Mouse (Mus musculus) forebrain, embryonic 16.5 days (tissue): ENCODE measurements around the gene Lrrc9. TPM values are rescaled to one million over a fixed set of nuclear protein-coding genes. Genes with fewer than 3 reads are reported as not detected.
A peak's percentile ranks its signal among the peaks of the same experiment; 100 is the strongest.

Experiments
- ATAC-seq: fragments of 200-750 bp; cut with Nextera tagmentation; 2 replicates; pipeline ENCODE4 v1.8.0; 2017; ENCODE audit warnings: mild to moderate bottlenecking, moderate library complexity
- H3K27ac ChIP-seq: fragments of 300-500 bp; sonication (generic); 2 replicates; pipeline ENCODE4 v1.5.1; 2014; ENCODE audit warnings: low read length, control low read depth
- H3K27me3 ChIP-seq: fragments of 300-500 bp; sonication (generic); replicated peaks from 2 replicates; pipeline ENCODE4 v1.6.1; 2014; ENCODE audit warnings: low read length; ENCODE audit not compliant: control insufficient read depth, insufficient read depth
- H3K36me3 ChIP-seq: fragments of 300-500 bp; sonication (generic); 2 replicates; pipeline ENCODE4 v1.6.1; 2014; ENCODE audit not compliant: control insufficient read depth, insufficient read depth
- H3K4me1 ChIP-seq: fragments of 300-500 bp; sonication (generic); replicated peaks from 2 replicates; pipeline ENCODE4 v1.6.1; 2014; ENCODE audit warnings: low read length; ENCODE audit not compliant: control insufficient read depth, insufficient read depth
- H3K4me2 ChIP-seq: fragments of 300-500 bp; sonication (generic); 2 replicates; pipeline ENCODE4 v1.6.1; 2014; ENCODE audit warnings: mild to moderate bottlenecking, low read length, control low read depth
- H3K4me3 ChIP-seq: fragments of 300-500 bp; sonication (generic); replicated peaks from 2 replicates; pipeline ENCODE4 v1.5.1; 2014; ENCODE audit warnings: mild to moderate bottlenecking, low read length, control low read depth
- H3K9ac ChIP-seq: fragments of 300-500 bp; sonication (generic); replicated peaks from 2 replicates; pipeline ENCODE4 v1.6.1; 2014; ENCODE audit warnings: low read depth, low read length, control low read depth
- H3K9me3 ChIP-seq: fragments of 300-500 bp; sonication (generic); 2 replicates; pipeline ENCODE4 v1.6.1; 2016; ENCODE audit warnings: low read length; ENCODE audit not compliant: control insufficient read depth
- WGBS: fragments of 180-500 bp; shearing (Covaris S2); extraction: QIAGEN DNeasy Blood & Tissue Kit; methylation state at CpG from one replicate; pipeline ENCODE4 v1.1.7; 2014; 5-methylcytosine and 5-hydroxymethylcytosine counted together
- polyA plus RNA-seq: library from polyadenylated mRNA; unstranded; fragments of >200 nt; fragmentation: Nextera tagmentation; extraction: Ambion mirVana; gene quantifications from 2 replicates; pipeline ENCODE4 v1.2.1, GENCODE M21; 2015

Gene Lrrc9
- polyA plus RNA-seq, 1 experiment from 2014 or later = 3.4 TPM

DNA sequence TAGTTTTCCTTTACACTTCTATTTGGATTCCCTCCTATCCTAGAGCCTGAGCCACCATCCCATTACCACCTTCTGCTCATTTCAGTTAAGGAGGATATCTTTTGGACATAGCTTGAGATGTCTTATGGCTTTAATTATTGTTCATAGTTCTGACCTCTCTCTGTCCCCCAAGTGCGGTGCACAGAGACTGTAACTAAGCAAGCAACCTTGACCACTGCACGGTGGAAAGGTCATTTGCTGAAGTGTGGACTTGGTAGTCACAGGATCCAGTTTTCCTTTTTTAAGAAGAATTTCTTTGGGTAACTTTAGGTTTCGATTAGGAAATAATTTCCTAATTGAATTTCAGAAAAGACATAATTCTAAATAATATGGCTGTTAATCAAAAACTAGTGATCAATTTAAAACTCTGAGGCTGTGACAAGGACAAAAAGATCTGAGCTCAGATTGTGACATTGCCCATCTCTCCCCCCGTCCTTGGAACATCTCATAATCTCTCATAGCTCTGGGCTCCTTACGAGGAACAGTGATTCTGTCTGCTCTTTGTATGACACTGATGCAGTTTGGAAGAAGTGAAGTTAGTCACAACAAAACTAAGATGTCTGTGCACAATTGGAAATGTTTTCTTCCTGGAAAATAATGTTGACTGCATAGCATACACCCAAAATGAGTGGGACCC, 24.3 kb downstream of the Lrrc9 start:
- H3K4me1 ChIP-seq = peaks cover 3% of the 10 kb centered on the region
- no peak for ATAC-seq
- H3K36me3 ChIP-seq = no peaks in the 10 kb centered on the region
- no peak overlapping the region for H3K27ac ChIP-seq
- H3K9me3 ChIP-seq = no peaks in the 10 kb centered on the region
- peaks cover 2% of the 10 kb centered on the region; the same call in 1 of the 2 replicates for H3K27me3 ChIP-seq
- H3K9ac ChIP-seq = no peak overlapping the region
- H3K4me2 ChIP-seq = no peak overlapping the region
- no peak overlapping the region for H3K4me3 ChIP-seq
- WGBS = 94% methylated on average over 5 of the region's 5 CpGs

DNA sequence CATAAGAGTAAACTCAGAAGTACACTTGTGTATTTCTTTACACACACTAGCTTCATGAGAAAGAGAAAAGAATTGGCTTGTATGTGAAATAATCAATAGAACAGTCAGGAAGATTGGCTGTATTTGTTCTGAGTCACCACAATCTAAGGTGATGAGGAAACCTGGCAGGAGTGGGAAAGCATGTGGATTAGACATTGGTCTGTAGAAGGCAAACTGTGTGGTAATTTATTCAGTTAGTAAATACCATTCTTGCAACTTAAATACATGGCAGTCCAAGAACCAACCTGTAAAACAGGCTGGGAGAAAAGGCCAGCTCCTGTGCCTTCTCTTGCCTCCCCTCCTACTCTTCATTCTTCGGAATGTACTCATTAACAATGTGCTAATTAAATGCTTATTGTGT, 25.6 kb downstream of the Lrrc9 start:
- no peak overlapping the region for H3K27ac ChIP-seq
- 48% methylated on average over 1 of the region's 1 CpGs for WGBS
- H3K36me3 ChIP-seq = no peaks in the 10 kb centered on the region
- H3K9me3 ChIP-seq = no peaks in the 10 kb centered on the region
- H3K9ac ChIP-seq = no peak overlapping the region
- no peak for ATAC-seq
- H3K27me3 ChIP-seq = peaks cover 2% of the 10 kb centered on the region; the same call in 1 of the 2 replicates
- no peak overlapping the region for H3K4me2 ChIP-seq
- H3K4me1 ChIP-seq = no peaks in the 10 kb centered on the region
- H3K4me3 ChIP-seq = no peak overlapping the region

DNA sequence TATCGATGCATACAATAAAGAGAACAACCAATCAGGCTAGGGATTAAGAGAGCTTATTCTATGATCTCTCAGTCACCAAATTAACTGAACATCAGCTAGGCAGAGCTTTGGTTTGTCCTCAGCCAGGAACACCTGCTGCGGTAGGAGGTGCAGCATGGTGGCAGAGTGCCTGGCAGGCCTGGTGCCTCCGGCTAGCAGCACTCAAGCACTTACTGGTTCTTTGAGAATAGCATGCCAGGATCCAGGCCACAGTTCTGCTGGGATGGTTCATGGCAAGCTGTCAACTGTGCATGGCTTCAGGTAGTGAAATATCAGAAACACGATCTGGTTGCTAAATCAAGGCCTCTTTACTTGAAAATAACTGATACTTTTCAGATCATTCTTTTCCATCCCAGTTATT, 26.1 kb downstream of the Lrrc9 start:
- H3K36me3 ChIP-seq = no peaks in the 10 kb centered on the region
- WGBS = 68% methylated on average over 4 of the region's 4 CpGs

DNA sequence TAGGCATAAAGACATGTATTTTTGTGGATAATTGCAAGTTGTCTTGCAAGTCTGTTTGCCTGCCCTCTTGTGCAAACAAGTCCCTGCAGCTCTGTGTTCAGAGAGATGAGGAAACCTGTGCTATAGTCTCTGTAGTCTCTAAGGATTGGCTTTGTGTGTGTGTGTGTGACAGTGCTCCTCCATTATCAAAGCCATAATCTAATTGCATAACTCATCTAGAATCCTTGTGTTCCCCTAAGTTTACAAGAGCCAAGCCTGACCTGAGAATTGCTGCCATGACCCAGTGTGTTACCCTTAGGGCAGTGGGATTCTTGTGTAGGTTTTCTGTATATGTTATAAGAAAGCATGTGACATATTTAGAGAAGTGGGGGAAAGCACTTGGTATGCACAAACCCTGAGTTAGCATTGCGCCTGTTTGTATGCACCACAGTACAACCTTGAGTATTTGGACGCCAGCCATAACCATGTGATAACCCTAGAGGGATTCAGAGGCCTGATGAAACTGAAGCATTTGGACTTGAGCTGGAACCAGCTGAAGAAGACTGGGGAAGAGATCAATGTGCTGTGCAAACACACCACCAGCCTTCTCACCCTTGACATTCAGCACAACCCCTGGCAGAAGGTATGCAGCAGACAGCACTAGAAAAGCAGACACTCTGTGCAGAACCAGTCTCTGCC, 35.2 kb downstream of the Lrrc9 start:
- Histone ChIP-seq H3K27ac (no peak overlapping the region), H3K36me3 (no peaks in the 10 kb centered on the region), H3K4me1 (no peaks in the 10 kb centered on the region), H3K4me3 (no peak overlapping the region), H3K9me3 (no peaks in the 10 kb centered on the region), H3K27me3 (no peaks in the 10 kb centered on the region), H3K4me2 (no peak overlapping the region), H3K9ac (no peak overlapping the region)
- no peak for ATAC-seq
- WGBS = 80% methylated on average over 2 of the region's 2 CpGs

More for the DNA sequence above, 26.1 kb downstream of the Lrrc9 start:
- no peak overlapping the region for H3K4me2 ChIP-seq
- ATAC-seq = no peak
- peaks cover 2% of the 10 kb centered on the region; the same call in 1 of the 2 replicates for H3K27me3 ChIP-seq
- no peaks in the 10 kb centered on the region for H3K4me1 ChIP-seq
- no peaks in the 10 kb centered on the region for H3K9me3 ChIP-seq
- no peak overlapping the region for H3K27ac ChIP-seq
- no peak overlapping the region for H3K4me3 ChIP-seq
- no peak overlapping the region for H3K9ac ChIP-seq

DNA sequence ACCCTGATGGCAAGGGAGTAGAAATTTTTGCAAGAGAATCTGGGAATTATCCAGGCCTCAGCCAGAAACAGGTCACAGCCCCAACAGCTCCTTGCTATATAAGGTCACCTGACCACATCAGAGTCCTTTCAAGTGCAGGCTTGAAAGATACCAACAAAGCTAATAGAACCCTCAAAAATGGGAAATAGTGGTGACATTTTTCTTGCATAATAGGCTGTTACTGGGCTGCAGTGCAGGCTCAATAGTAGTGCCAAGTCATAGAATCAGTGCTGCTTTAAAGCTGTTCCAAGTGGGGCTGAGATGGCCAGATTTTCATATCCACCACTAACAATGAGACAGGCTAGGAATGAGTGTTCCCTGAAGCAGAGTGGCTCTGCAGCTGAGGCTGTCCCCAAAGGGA, 40.6 kb downstream of the Lrrc9 start:
- ATAC-seq = peak; percentile 43; the same call in 1 of the 2 replicates
- H3K4me2 ChIP-seq = no peak overlapping the region
- no peak overlapping the region for H3K4me3 ChIP-seq
- no peaks in the 10 kb centered on the region for H3K27me3 ChIP-seq
- no peak overlapping the region for H3K9ac ChIP-seq
- H3K9me3 ChIP-seq = no peaks in the 10 kb centered on the region
- H3K27ac ChIP-seq = no peak overlapping the region
- no peaks in the 10 kb centered on the region for H3K36me3 ChIP-seq
- H3K4me1 ChIP-seq = peaks cover 3% of the 10 kb centered on the region; the same call in 1 of the 2 replicates

DNA sequence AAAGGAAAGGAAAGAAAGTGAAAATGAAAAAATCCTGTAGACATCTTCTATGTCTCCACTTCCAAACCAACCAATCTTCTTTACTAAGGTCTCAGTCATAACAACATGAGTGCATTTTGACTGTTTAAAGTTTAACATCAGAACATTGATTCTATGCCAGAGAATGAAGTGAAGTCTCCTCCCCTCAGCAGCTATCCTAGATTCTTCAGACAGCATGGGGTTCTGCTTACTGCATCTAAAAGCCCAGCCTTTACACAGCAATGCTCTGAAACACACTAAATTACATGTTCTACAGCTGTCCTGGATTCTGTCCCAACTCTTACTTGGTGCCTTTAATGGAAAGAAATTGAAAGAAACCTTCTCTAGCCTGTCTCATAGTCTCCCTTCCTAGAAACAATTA, 43.2 kb downstream of the Lrrc9 start:
- Histone ChIP-seq H3K9me3 (no peaks in the 10 kb centered on the region), H3K27me3 (no peaks in the 10 kb centered on the region), H3K36me3 (no peaks in the 10 kb centered on the region), H3K4me2 (no peak overlapping the region), H3K4me1 (peaks cover 3% of the 10 kb centered on the region; the same call in 1 of the 2 replicates), H3K4me3 (no peak overlapping the region), H3K9ac (no peak overlapping the region), H3K27ac (no peak overlapping the region)
- ATAC-seq = no peak

GRCm38 (mm10) chr12:72487498-72487897, 45.8 kb downstream of the Lrrc9 start:
- H3K9ac ChIP-seq = no peak overlapping the region
- no peaks in the 10 kb centered on the region for H3K27me3 ChIP-seq
- whole genome bisulfite sequencing = 85% methylated on average over 3 of the region's 3 CpGs
- no peak for ATAC-seq
- no peak overlapping the region for H3K4me2 ChIP-seq
- H3K27ac ChIP-seq = no peak overlapping the region
- H3K4me1 ChIP-seq = peaks cover 3% of the 10 kb centered on the region; the same call in 1 of the 2 replicates
- H3K36me3 ChIP-seq = no peaks in the 10 kb centered on the region
- H3K4me3 ChIP-seq = no peak overlapping the region
- H3K9me3 ChIP-seq = no peaks in the 10 kb centered on the region

DNA sequence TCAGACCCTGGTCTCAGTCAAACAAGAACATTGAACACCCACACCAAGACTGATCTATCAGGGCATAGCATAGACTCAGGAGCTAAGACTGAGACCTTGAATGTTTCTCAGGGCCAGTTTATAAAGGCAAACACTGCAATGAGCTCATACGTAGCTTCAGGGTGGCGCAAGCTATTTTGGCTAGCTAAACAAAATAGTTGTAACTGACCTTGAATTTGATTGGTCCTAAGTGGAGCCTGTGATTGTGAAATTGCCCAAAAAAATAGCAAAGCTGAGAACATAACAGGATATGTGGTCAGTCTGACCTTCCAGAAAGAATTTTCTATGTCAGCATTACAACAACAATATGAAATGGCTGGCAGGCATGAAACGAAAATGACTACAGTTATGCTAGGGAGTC, 48.3 kb downstream of the Lrrc9 start:
- H3K9ac ChIP-seq = no peak overlapping the region
- ATAC-seq = no peak
- no peak overlapping the region for H3K4me2 ChIP-seq
- H3K27me3 ChIP-seq = no peaks in the 10 kb centered on the region
- H3K9me3 ChIP-seq = no peaks in the 10 kb centered on the region
- no peak overlapping the region for H3K27ac ChIP-seq
- no peak overlapping the region for H3K4me3 ChIP-seq
- WGBS = 89% methylated on average over 3 of the region's 3 CpGs
- H3K4me1 ChIP-seq = no peaks in the 10 kb centered on the region
- H3K36me3 ChIP-seq = no peaks in the 10 kb centered on the region

GRCm38 (mm10) chr12:72491063-72491719, 49.5 kb downstream of the Lrrc9 start:
- ATAC-seq = no peak
- no peak overlapping the region for H3K4me2 ChIP-seq
- no peak overlapping the region for H3K27ac ChIP-seq
- H3K9ac ChIP-seq = no peak overlapping the region
- H3K4me3 ChIP-seq = no peak overlapping the region
- no peaks in the 10 kb centered on the region for H3K36me3 ChIP-seq
- H3K9me3 ChIP-seq = no peaks in the 10 kb centered on the region
- no peaks in the 10 kb centered on the region for H3K27me3 ChIP-seq
- no peaks in the 10 kb centered on the region for H3K4me1 ChIP-seq
- WGBS = 64% methylated on average over 3 of the region's 3 CpGs
